14 mouse cellular contexts compared by ENCODE assay signal in the genomic region with DNA sequence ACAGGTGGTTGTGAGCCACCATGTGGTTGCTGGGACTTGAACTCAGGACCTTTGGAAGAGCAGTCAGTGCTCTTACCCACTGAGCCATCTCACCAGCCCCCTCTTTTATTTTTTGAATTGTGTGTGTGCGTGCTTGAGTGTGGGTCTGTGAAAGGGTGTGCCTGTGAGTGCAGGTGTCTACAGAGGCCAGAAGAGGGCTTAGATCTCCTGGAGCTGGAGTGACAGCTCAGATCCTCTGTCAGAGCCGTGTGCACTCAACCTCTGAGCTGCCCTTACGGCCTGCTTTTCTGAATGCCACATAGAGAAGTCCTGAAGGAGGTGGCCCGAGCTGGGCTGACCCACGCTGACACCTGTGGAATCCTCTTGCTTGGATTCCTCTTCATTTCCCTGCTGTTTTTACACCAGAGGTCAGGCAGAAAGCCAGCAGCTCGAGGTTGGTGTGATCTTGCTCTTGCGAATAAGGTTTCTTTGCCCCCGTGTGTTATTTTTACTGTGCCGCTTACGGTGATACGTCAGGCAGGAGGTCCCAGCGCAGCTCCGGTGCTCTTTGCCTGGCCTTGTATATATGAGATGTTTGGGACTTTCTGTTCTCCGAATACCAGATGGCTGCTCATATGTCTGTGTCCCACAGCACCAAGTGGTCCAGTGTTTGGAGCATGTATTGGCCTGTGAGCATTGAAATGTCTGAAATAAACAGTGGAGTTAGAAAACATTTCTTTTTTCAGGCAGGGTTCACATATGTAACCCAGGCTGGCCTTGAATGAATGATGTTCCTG. TPM values are rescaled to one million over a fixed set of nuclear protein-coding genes. Genes with fewer than 3 reads are reported as not detected.
DNase-seq lines count a peak whose midpoint lies in the region; ATAC-seq and TF ChIP-seq lines count a peak whose summit lies in the region.
"Had no signal": no experiment of that assay in that cellular context is flagged by ENCODE, and none has a peak within 500 bp of the region (broad histone marks: within the 10 kb centered on the region; RNA-seq: fewer than 3 reads in every experiment).

No protein-coding gene starts in this region.

- no peak overlapping the region for H3K4me3 ChIP-seq in embryonic facial prominence, embryonic 12.5 days
- no peak overlapping the region for H3K4me3 ChIP-seq in embryonic facial prominence, embryonic 10.5 days
- H3K4me3 ChIP-seq in heart, embryonic 14.5 days (ENCODE audit: control insufficient read depth in 1 of 2, insufficient read depth in 1 of 2, low read depth in 1 of 2, low read length in 2 of 2): no peak overlapping the region
- H3K4me3 ChIP-seq in midbrain, postnatal 0 days (ENCODE audit: low read depth, low read length): no peak overlapping the region
- no peak overlapping the region for H3K4me3 ChIP-seq in midbrain, embryonic 14.5 days (replicated peaks; ENCODE audit: low read depth, low read length)
- no peak overlapping the region for H3K4me3 ChIP-seq in stomach, embryonic 15.5 days (replicated peaks)
- H3K4me3 ChIP-seq: hindbrain, embryonic 15.5 days; midbrain, embryonic 15.5 days had no signal

- 0 out of 2 replicates have a peak overlapping the region, but pooled peaks have one; percentile 1 for H3K27ac ChIP-seq in embryonic facial prominence, embryonic 12.5 days
- H3K27ac ChIP-seq in embryonic facial prominence, embryonic 10.5 days (replicated peaks): no peak overlapping the region
- peak overlapping the region; percentile 7 to 17; a peak in 1 of 4 replicates for H3K27ac ChIP-seq in heart, embryonic 14.5 days (replicated peaks in 1 of 2; ENCODE audit: control insufficient read depth in 1 of 2, insufficient read depth in 1 of 2, low read depth in 2 of 2, low read length in 2 of 2)
- no peak overlapping the region for H3K27ac ChIP-seq in midbrain, postnatal 0 days (ENCODE audit: low read depth, low read length)
- H3K27ac ChIP-seq in midbrain, embryonic 14.5 days (replicated peaks; ENCODE audit: low read depth, low read length): no peak overlapping the region
- H3K27ac ChIP-seq in stomach, embryonic 15.5 days: 0 out of 2 replicates have a peak overlapping the region, but pooled peaks have one; percentile 21
- H3K27ac ChIP-seq: hindbrain, embryonic 15.5 days; macrophage; midbrain, embryonic 15.5 days had no signal

- H3K4me1 ChIP-seq in embryonic facial prominence, embryonic 12.5 days: peaks cover 78% of the 10 kb centered on the region
- peaks cover 83% of the 10 kb centered on the region for H3K4me1 ChIP-seq in embryonic facial prominence, embryonic 10.5 days
- H3K4me1 ChIP-seq in heart, embryonic 14.5 days (ENCODE audit: control insufficient read depth in 2 of 2, insufficient read depth in 2 of 2, low read length in 2 of 2): peaks cover 54 to 86% of the 10 kb centered on the region in 2 experiments
- H3K4me1 ChIP-seq in midbrain, postnatal 0 days (ENCODE audit: insufficient read depth, low read length): peaks cover 26% of the 10 kb centered on the region
- peaks cover 65% of the 10 kb centered on the region for H3K4me1 ChIP-seq in midbrain, embryonic 14.5 days (ENCODE audit: control insufficient read depth, insufficient read depth, low read length)
- peaks cover 69% of the 10 kb centered on the region for H3K4me1 ChIP-seq in stomach, embryonic 15.5 days

- DNase-seq in embryonic facial prominence, embryonic 10.5 days (ENCODE audit: low spot score): no peak
- DNase-seq in heart, adult 9 months (ENCODE audit: low spot score in 2 of 2): no peak
- DNase-seq in midbrain, postnatal 0 days (ENCODE audit: low spot score): no peak
- no peak for DNase-seq in midbrain, embryonic 14.5 days
- DNase-seq: kidney, postnatal 10 days; right cerebral cortex, adult 18-20 months; thymus, postnatal 25 days had no signal

- no peaks in the 10 kb centered on the region for H3K36me3 ChIP-seq in embryonic facial prominence, embryonic 12.5 days
- peaks cover 29% of the 10 kb centered on the region; the same call in 1 of the 2 replicates for H3K36me3 ChIP-seq in embryonic facial prominence, embryonic 10.5 days (replicated peaks)
- H3K36me3 ChIP-seq in heart, embryonic 14.5 days (ENCODE audit: control insufficient read depth, insufficient read depth, low read length): no peaks in the 10 kb centered on the region
- H3K36me3 ChIP-seq in midbrain, postnatal 0 days (ENCODE audit: insufficient read depth, low read length): no peaks in the 10 kb centered on the region
- H3K36me3 ChIP-seq in midbrain, embryonic 14.5 days (ENCODE audit: control insufficient read depth, insufficient read depth, low read length): no peaks in the 10 kb centered on the region
- no peaks in the 10 kb centered on the region for H3K36me3 ChIP-seq in stomach, embryonic 15.5 days
- H3K36me3 ChIP-seq: hindbrain, embryonic 15.5 days; midbrain, embryonic 15.5 days had no signal

- no peak for ATAC-seq in embryonic facial prominence, embryonic 12.5 days (ENCODE audit: insufficient number of reproducible peaks, insufficient read depth, low FRiP score, low TSS enrichment)
- ATAC-seq in heart, embryonic 14.5 days (ENCODE audit: insufficient number of reproducible peaks, insufficient read depth, low FRiP score, low read depth): no peak
- ATAC-seq in midbrain, postnatal 0 days (ENCODE audit: low FRiP score): no peak
- no peak for ATAC-seq in midbrain, embryonic 14.5 days (ENCODE audit: low FRiP score, low TSS enrichment)
- ATAC-seq in stomach, embryonic 15.5 days (ENCODE audit: insufficient read depth, low FRiP score, low read depth): no peak
- no peak for ATAC-seq in CD4-positive, CD25-positive, alpha-beta regulatory T cell, adult 4 months
- ATAC-seq: midbrain, embryonic 15.5 days had no signal

- no peak overlapping the region for H3K9ac ChIP-seq in embryonic facial prominence, embryonic 12.5 days
- H3K9ac ChIP-seq in heart, embryonic 14.5 days (ENCODE audit: low read length): no peak overlapping the region
- H3K9ac ChIP-seq in midbrain, postnatal 0 days (replicated peaks; ENCODE audit: low read length, poor library complexity, severe bottlenecking): no peak overlapping the region
- H3K9ac ChIP-seq in midbrain, embryonic 14.5 days (replicated peaks; ENCODE audit: low read length): no peak overlapping the region
- H3K9ac ChIP-seq in stomach, embryonic 15.5 days: no peak overlapping the region
- H3K9ac ChIP-seq: hindbrain, embryonic 15.5 days; midbrain, embryonic 15.5 days had no signal

- whole genome bisulfite sequencing in embryonic facial prominence, embryonic 12.5 days: 77% methylated on average over 14 of the region's 14 CpGs
- 78% methylated on average over 14 of the region's 14 CpGs for WGBS in embryonic facial prominence, embryonic 10.5 days
- 82% methylated on average over 14 of the region's 14 CpGs for WGBS in heart, embryonic 14.5 days
- 79% methylated on average over 14 of the region's 14 CpGs for WGBS in midbrain, postnatal 0 days
- 85% methylated on average over 14 of the region's 14 CpGs for WGBS in midbrain, embryonic 14.5 days
- 68% methylated on average over 14 of the region's 14 CpGs for WGBS in stomach, embryonic 15.5 days

- no peaks in the 10 kb centered on the region for H3K27me3 ChIP-seq in embryonic facial prominence, embryonic 12.5 days
- no peaks in the 10 kb centered on the region for H3K27me3 ChIP-seq in embryonic facial prominence, embryonic 10.5 days (replicated peaks; ENCODE audit: low read depth, poor library complexity, severe bottlenecking)
- H3K27me3 ChIP-seq in heart, embryonic 14.5 days (ENCODE audit: control insufficient read depth, insufficient read depth, low read length): no peaks in the 10 kb centered on the region
- no peaks in the 10 kb centered on the region for H3K27me3 ChIP-seq in midbrain, postnatal 0 days (ENCODE audit: insufficient read depth, low read length)
- H3K27me3 ChIP-seq in midbrain, embryonic 14.5 days (ENCODE audit: control insufficient read depth, insufficient read depth, low read length): no peaks in the 10 kb centered on the region
- H3K27me3 ChIP-seq in stomach, embryonic 15.5 days (replicated peaks): no peaks in the 10 kb centered on the region
- H3K27me3 ChIP-seq: hindbrain, embryonic 15.5 days; midbrain, embryonic 15.5 days had no signal

- H3K4me2 ChIP-seq in embryonic facial prominence, embryonic 12.5 days (replicated peaks): no peak overlapping the region
- no peak overlapping the region for H3K4me2 ChIP-seq in heart, embryonic 14.5 days (ENCODE audit: low read length)
- H3K4me2 ChIP-seq in midbrain, postnatal 0 days (ENCODE audit: low read depth, low read length, poor library complexity, severe bottlenecking): no peak overlapping the region
- no peak overlapping the region for H3K4me2 ChIP-seq in midbrain, embryonic 14.5 days (ENCODE audit: low read length)
- H3K4me2 ChIP-seq in stomach, embryonic 15.5 days: no peak overlapping the region
- H3K4me2 ChIP-seq: hindbrain, embryonic 15.5 days; midbrain, embryonic 15.5 days had no signal

- 0 out of 2 replicates have a peak, but pooled peaks have one; percentile 5 for TF ChIP-seq CTCF in midbrain, postnatal 0 days (IDR thresholded peaks at IDR 0.05)

- no peaks in the 10 kb centered on the region for H3K9me3 ChIP-seq in embryonic facial prominence, embryonic 12.5 days
- no peaks in the 10 kb centered on the region for H3K9me3 ChIP-seq in embryonic facial prominence, embryonic 10.5 days
- H3K9me3 ChIP-seq in heart, embryonic 14.5 days (ENCODE audit: control insufficient read depth, low read length): no peaks in the 10 kb centered on the region
- H3K9me3 ChIP-seq in midbrain, postnatal 0 days (ENCODE audit: low read length): no peaks in the 10 kb centered on the region
- no peaks in the 10 kb centered on the region for H3K9me3 ChIP-seq in midbrain, embryonic 14.5 days (ENCODE audit: control insufficient read depth, low read length)
- no peaks in the 10 kb centered on the region for H3K9me3 ChIP-seq in stomach, embryonic 15.5 days
- H3K9me3 ChIP-seq: hindbrain, embryonic 15.5 days; midbrain, embryonic 15.5 days had no signal

RNA-seq across cellular contexts. Expression of a gene that starts 21.0 kb away (rescaled TPM):
- 81.8 and 83.2 TPM in 2 replicates for polyA plus RNA-seq in embryonic facial prominence, embryonic 12.5 days (2016; fragmentation: Nextera tagmentation; extraction: Ambion mirVana)
- 60.0 and 69.9 TPM in 2 replicates for polyA plus RNA-seq in embryonic facial prominence, embryonic 10.5 days (2016; fragmentation: Nextera tagmentation; extraction: Ambion mirVana)
- polyA plus RNA-seq in heart, embryonic 14.5 days (2014; fragmentation: Nextera tagmentation; extraction: Ambion mirVana): 35.8 and 41.8 TPM in 2 replicates
- 164 and 215 TPM in 2 replicates for total RNA-seq in midbrain, postnatal 0 days (2014; rRNA removed)
- polyA plus RNA-seq in midbrain, postnatal 0 days (2015; fragmentation: Nextera tagmentation; extraction: Ambion mirVana): 51.5 and 65.9 TPM in 2 replicates
- 121 and 141 TPM in 2 replicates for polyA plus RNA-seq in midbrain, embryonic 14.5 days (2014; fragmentation: Nextera tagmentation; extraction: Ambion mirVana)
- polyA plus RNA-seq in stomach, embryonic 15.5 days (2015; fragmentation: Nextera tagmentation; extraction: Ambion mirVana): 43.7 and 48.2 TPM in 2 replicates
- 10 to 100 TPM; 31.7 to 32.9 TPM for polyA plus RNA-seq in CD4-positive, CD25-positive, alpha-beta regulatory T cell, adult 4 months (2017; shearing (Covaris generic))

Comparison
In these comparisons a context has a peak if more than half of its experiments do, and no peak if none do; other contexts are left out.
1. H3K27ac ChIP-seq: peak in embryonic facial prominence, embryonic 12.5 days (single experiment), heart, embryonic 14.5 days (2 of 2) and stomach, embryonic 15.5 days (single experiment); none in embryonic facial prominence, embryonic 10.5 days (single experiment), midbrain, postnatal 0 days (single experiment) and midbrain, embryonic 14.5 days (single experiment).